Mouse (Mus musculus) CH12.LX (cell line): ENCODE data around the gene Rcor2. TPM values are rescaled to one million over a fixed set of nuclear protein-coding genes. Genes with fewer than 3 reads are reported as not detected.

Experiments used
- DNase-seq: peaks from one replicate; pipeline ENCODE4 v3.0.0-alpha.2; 2013; ENCODE audit errors: extremely low read depth
- H3K27ac ChIP-seq: 2 replicates; pipeline ENCODE4 v1.5.1; 2012; ENCODE audit warnings: low read depth, mild to moderate bottlenecking, control low read depth, moderate library complexity; ENCODE audit not compliant: insufficient read depth
- H3K27me3 ChIP-seq: replicated peaks from 2 replicates; pipeline ENCODE3; 2012; ENCODE audit warnings: inconsistent platforms
- H3K36me3 ChIP-seq, 2 experiments: replicated peaks in 1 of 2; 2 replicates each; pipeline versions ENCODE3 to v1.6.1; 2012; ENCODE audit warnings: inconsistent platforms in 1 of 2, low read length in 1 of 2, mild to moderate bottlenecking in 1 of 2, mixed read lengths in 1 of 2, moderate library complexity in 1 of 2; ENCODE audit not compliant: control insufficient read depth in 1 of 2, insufficient read depth in 1 of 2
- H3K4me1 ChIP-seq, 2 experiments: 2 replicates each; pipeline ENCODE4 v1.6.1; 2012; ENCODE audit warnings: inconsistent platforms in 1 of 2, moderate library complexity in 1 of 2; ENCODE audit not compliant: insufficient read depth in 2 of 2, control insufficient read depth in 1 of 2
- H3K4me2 ChIP-seq: 2 replicates; pipeline ENCODE4 v1.6.1; 2012; ENCODE audit warnings: low read depth, mild to moderate bottlenecking, control low read depth; ENCODE audit not compliant: poor library complexity, insufficient read depth, severe bottlenecking
- H3K4me3 ChIP-seq, 3 experiments: fragments of 150-350 bp in 1 of 3; sonication (generic) in 1 of 3; replicated peaks in 1 of 3; 2 replicates each; pipeline versions ENCODE3 to v1.5.1; 2011 to 2012; ENCODE audit warnings: low read depth in 2 of 3, low read length in 2 of 3, mild to moderate bottlenecking in 2 of 3, moderate library complexity in 2 of 3, control low read depth in 1 of 3, improper control_type of control experiment in 1 of 3, inconsistent platforms in 1 of 3, mixed read lengths in 1 of 3; ENCODE audit not compliant: poor library complexity in 1 of 3
- H3K79me2 ChIP-seq: replicated peaks from 2 replicates; pipeline ENCODE4 v1.6.1; 2012; ENCODE audit warnings: mild to moderate bottlenecking, moderate library complexity; ENCODE audit not compliant: control insufficient read depth, poor library complexity, insufficient read depth, severe bottlenecking; ENCODE audit errors: extremely low read depth
- H3K9ac ChIP-seq: 2 replicates; pipeline ENCODE4 v1.6.1; 2012; ENCODE audit warnings: low read depth, mild to moderate bottlenecking, control low read depth, moderate library complexity; ENCODE audit not compliant: insufficient read depth
- H3K9me3 ChIP-seq: replicated peaks from 2 replicates; pipeline ENCODE3; 2012; ENCODE audit warnings: low read length, inconsistent platforms, mixed read lengths
- CHD1 ChIP-seq: IDR thresholded peaks from 2 replicates; pipeline ENCODE4 v1.6.1; 2012; ENCODE audit warnings: low read depth, low read length, improper control_type of control experiment, inconsistent platforms
- CHD2 ChIP-seq: IDR thresholded peaks from 2 replicates; pipeline ENCODE4 v1.6.1; 2011; ENCODE audit warnings: low read length, improper control_type of control experiment
- E2F4 ChIP-seq: IDR thresholded peaks from 2 replicates; pipeline ENCODE4 v1.6.1; 2011; ENCODE audit warnings: low read depth, low read length, improper control_type of control experiment; ENCODE audit not compliant: insufficient replicate concordance
- ELF1 ChIP-seq: IDR thresholded peaks from 2 replicates; pipeline ENCODE4 v1.6.1; 2014; ENCODE audit warnings: low read depth, mild to moderate bottlenecking, inconsistent platforms, low read length, improper control_type of control experiment
- KAT2A ChIP-seq: IDR thresholded peaks from 2 replicates; pipeline ENCODE4 v1.6.1; 2012; ENCODE audit warnings: low read length, improper control_type of control experiment, inconsistent platforms; ENCODE audit not compliant: insufficient replicate concordance
- MAFK ChIP-seq: IDR thresholded peaks from 2 replicates; pipeline ENCODE4 v1.6.1; 2011; ENCODE audit warnings: low read length, improper control_type of control experiment; ENCODE audit not compliant: insufficient replicate concordance
- MAX ChIP-seq: IDR thresholded peaks from 2 replicates; pipeline ENCODE4 v1.6.1; 2011; ENCODE audit warnings: low read length, improper control_type of control experiment
- MAZ ChIP-seq: IDR thresholded peaks from 2 replicates; pipeline ENCODE4 v1.6.1; 2012; ENCODE audit warnings: low read depth, mild to moderate bottlenecking, inconsistent platforms, low read length, improper control_type of control experiment, moderate library complexity
- MEF2A ChIP-seq: IDR thresholded peaks from 2 replicates; pipeline ENCODE4 v1.6.1; 2014; ENCODE audit warnings: low read depth, mild to moderate bottlenecking, inconsistent platforms, low read length, improper control_type of control experiment, borderline replicate concordance
- MXI1 ChIP-seq: IDR thresholded peaks from 2 replicates; pipeline ENCODE4 v1.6.1; 2011; ENCODE audit warnings: mild to moderate bottlenecking, low read depth, low read length, improper control_type of control experiment
- PAX5 ChIP-seq: IDR thresholded peaks from 2 replicates; pipeline ENCODE4 v1.6.1; 2012; ENCODE audit warnings: low read length, inconsistent platforms, mixed read lengths
- POLR2A ChIP-seq: IDR thresholded peaks from 2 replicates; pipeline ENCODE4 v1.6.1; 2011; ENCODE audit warnings: low read depth, mild to moderate bottlenecking, improper control_type of control experiment, low read length
- POLR2AphosphoS2 ChIP-seq: IDR thresholded peaks from 2 replicates; pipeline ENCODE4 v1.6.1; 2011; ENCODE audit warnings: low read depth, low read length, improper control_type of control experiment
- RAD21 ChIP-seq: IDR thresholded peaks from 2 replicates; pipeline ENCODE4 v1.6.1; 2011; ENCODE audit warnings: low read depth, mild to moderate bottlenecking, low read length, improper control_type of control experiment, moderate library complexity
- RCOR1 ChIP-seq: conservative IDR thresholded peaks from 2 replicates; pipeline ENCODE4 v1.6.1; 2012; ENCODE audit warnings: low read depth, mild to moderate bottlenecking, inconsistent platforms, low read length, improper control_type of control experiment
- SIN3A ChIP-seq: IDR thresholded peaks from 2 replicates; pipeline ENCODE4 v1.6.1; 2012; ENCODE audit warnings: low read length, improper control_type of control experiment, inconsistent platforms
- TBP ChIP-seq: conservative IDR thresholded peaks from 2 replicates; pipeline ENCODE4 v1.6.1; 2011; ENCODE audit warnings: low read depth, low read length, improper control_type of control experiment
- TCF12 ChIP-seq: IDR thresholded peaks from 2 replicates; pipeline ENCODE4 v1.6.1; 2014; ENCODE audit warnings: low read depth, mild to moderate bottlenecking, inconsistent platforms, low read length, improper control_type of control experiment
- UBTF ChIP-seq: IDR thresholded peaks from 2 replicates; pipeline ENCODE4 v1.6.1; 2012; ENCODE audit warnings: low read depth, mild to moderate bottlenecking, inconsistent platforms, low read length, improper control_type of control experiment, moderate library complexity
- USF1 ChIP-seq: IDR thresholded peaks from 2 replicates; pipeline ENCODE4 v1.6.1; 2014; ENCODE audit warnings: low read depth, mild to moderate bottlenecking, inconsistent platforms, low read length, improper control_type of control experiment
- USF2 ChIP-seq: conservative IDR thresholded peaks from 2 replicates; pipeline ENCODE4 v1.6.1; 2011; ENCODE audit warnings: low read depth, low read length, improper control_type of control experiment
- ZC3H11A ChIP-seq: IDR thresholded peaks from 2 replicates; pipeline ENCODE4 v1.6.1; 2012; ENCODE audit warnings: low read depth, mild to moderate bottlenecking, inconsistent platforms, low read length, improper control_type of control experiment
- ZKSCAN1 ChIP-seq: IDR thresholded peaks from 2 replicates; pipeline ENCODE4 v1.6.1; 2012; ENCODE audit warnings: low read depth, inconsistent platforms, low read length, improper control_type of control experiment, borderline replicate concordance
- ZNF384 ChIP-seq: IDR thresholded peaks from 2 replicates; pipeline ENCODE4 v1.6.1; 2012; ENCODE audit warnings: low read depth, low read length, improper control_type of control experiment, inconsistent platforms
- dilution Hi-C: fragments of 300-500 bp; cut with MboI; formaldehyde crosslinking; loops from 2 replicates; pipeline ENCODE4 v1.14.3; 2020; ENCODE audit warnings: low sequenced_read_pairs; ENCODE audit not compliant: extremely low pct_unique_long_range_greater_than_20kb, extremely low pct_ligation_motif_present
- in situ Hi-C: fragments of 300-500 bp; cut with MboI; formaldehyde crosslinking; loops from 3 replicates; pipeline ENCODE4 v1.14.3; 2019; ENCODE audit warnings: low sequenced_read_pairs, low pct_ligation_motif_present, low pct_unique_long_range_greater_than_20kb, mixed read lengths
- polyA plus RNA-seq: library from polyadenylated mRNA; unstranded; fragments of >175 nt; gene quantifications from 2 replicates; pipeline ENCODE4 v1.2.1, GENCODE M21; 2012; ENCODE audit warnings: low read depth; ENCODE audit not compliant: insufficient read length
- total RNA-seq, 2 experiments: library from RNA; depleted of rRNA; stranded (reverse); fragments of 300-350 nt in 1 of 2; fragments of >200 nt in 1 of 2; gene quantifications; 2 replicates each; pipeline ENCODE4 v1.2.3; 2012 to 2014

The Rcor2 gene
- total and polyA plus RNA-seq, 3 experiments, result 9.2 to 28.2 (median 12.0) TPM

DNA sequence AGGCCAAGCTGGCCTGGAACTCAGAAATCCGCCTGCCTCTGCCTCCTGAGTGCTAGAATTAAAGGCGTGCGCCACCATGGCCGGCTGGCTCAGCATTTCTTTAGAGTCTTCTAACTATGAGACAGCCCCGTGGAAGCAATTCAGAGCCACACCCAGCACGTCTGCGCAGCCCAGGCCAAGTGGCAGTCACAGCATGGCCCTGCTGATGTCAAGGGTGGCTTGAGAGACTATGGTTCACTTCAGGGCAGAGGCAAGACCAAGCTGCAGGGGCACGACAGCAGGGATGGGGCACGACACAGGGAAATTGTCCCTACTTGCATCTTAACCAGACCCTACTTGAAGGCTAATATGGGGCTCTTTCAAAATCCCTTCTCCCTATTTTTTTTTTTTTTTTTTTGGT is 31.7 kb upstream of the Rcor2 start:
- TF ChIP-seq CHD1 (no peak), TCF12 (no peak), USF1 (no peak), RAD21 (no peak), ELF1 (no peak), POLR2AphosphoS2 (no peak), PAX5 (no peak), KAT2A (no peak), MXI1 (no peak)
- TF ChIP-seq, all 38 proteins: peak for 0
- Histone ChIP-seq H3K4me1 (peaks cover 21 to 55% of the 10 kb centered on the region in 2 experiments), H3K27me3 (no peaks in the 10 kb centered on the region), H3K9ac (no peak overlapping the region), H3K4me2 (no peak overlapping the region), H3K79me2 (peaks cover 32% of the 10 kb centered on the region), H3K27ac (no peak overlapping the region), H3K36me3 (peaks cover 27 to 74% of the 10 kb centered on the region in 2 experiments), H3K9me3 (no peaks in the 10 kb centered on the region), H3K4me3 (no peak overlapping the region)
- DNase-seq, result no peak
- in situ Hi-C loops, result no loop called here
- dilution Hi-C loops, result no loop called here

DNA sequence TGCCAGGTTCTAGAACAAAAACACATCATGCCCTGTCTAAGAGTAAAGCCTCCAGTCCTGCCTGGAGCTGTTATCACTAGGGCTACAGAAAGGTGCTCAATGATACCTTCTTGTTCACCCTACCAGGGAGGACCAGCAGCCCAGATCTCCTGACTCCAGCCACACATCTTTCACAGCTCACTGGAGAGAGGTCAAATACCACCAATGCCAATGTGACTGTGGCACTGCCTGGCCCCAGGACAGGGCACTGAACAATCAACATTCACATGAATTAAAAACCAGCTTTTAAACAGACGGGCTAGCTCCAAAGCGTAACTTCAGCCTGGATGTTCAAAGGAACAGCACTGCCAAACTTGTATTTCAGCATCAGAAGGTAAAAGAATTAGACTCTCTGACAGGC is 31.1 kb upstream of the Rcor2 start:
- Histone ChIP-seq H3K79me2 (peaks cover 33% of the 10 kb centered on the region), H3K4me2 (no peak overlapping the region), H3K4me3 (no peak overlapping the region), H3K9ac (no peak overlapping the region), H3K9me3 (no peaks in the 10 kb centered on the region), H3K36me3 (peaks cover 23 to 68% of the 10 kb centered on the region in 2 experiments), H3K4me1 (peaks cover 21 to 55% of the 10 kb centered on the region in 2 experiments), H3K27ac (no peak overlapping the region), H3K27me3 (no peaks in the 10 kb centered on the region)
- dilution Hi-C loops (no loop called here), in situ Hi-C loops (no loop called here)
- DNase-seq, result no peak
- TF ChIP-seq ZC3H11A (no peak), USF2 (no peak), ZKSCAN1 (no peak), MEF2A (no peak), TBP (no peak), SIN3A (no peak), MAZ (no peak), RCOR1 (no peak), MAFK (no peak), POLR2A (no peak), PAX5 (no peak), MAX (no peak), TCF12 (no peak), E2F4 (no peak), MXI1 (no peak), ELF1 (no peak), USF1 (no peak), UBTF (no peak), ZNF384 (no peak), CHD2 (no peak)
